Mouse (Mus musculus) forebrain, postnatal 0 days (tissue): Measurements from ENCODE around the gene Tmem159. TPM values are rescaled to one million over a fixed set of nuclear protein-coding genes. Genes with fewer than 3 reads are reported as not detected.

Source experiments
- ATAC-seq: fragments of 200-750 bp; cut with Nextera tagmentation; 2 replicates; pipeline ENCODE4 v1.8.0; 2017; ENCODE audit warnings: mild to moderate bottlenecking, moderate library complexity
- DNase-seq: peaks from one replicate; pipeline ENCODE4 v3.0.0-alpha.2; 2015
- H3K27ac ChIP-seq: fragments of 300-500 bp; sonication (generic); 2 replicates; pipeline ENCODE4 v1.5.1; 2014; ENCODE audit warnings: low read depth, mild to moderate bottlenecking, antibody characterized with exemption, low read length, moderate library complexity, mixed read lengths
- H3K27me3 ChIP-seq: fragments of 300-500 bp; sonication (generic); 2 replicates; pipeline ENCODE4 v1.6.1; 2014; ENCODE audit warnings: mild to moderate bottlenecking, low read length, mixed read lengths; ENCODE audit not compliant: insufficient read depth
- H3K36me3 ChIP-seq: fragments of 300-500 bp; sonication (generic); 2 replicates; pipeline ENCODE4 v1.6.1; 2014; ENCODE audit warnings: mild to moderate bottlenecking, moderate library complexity; ENCODE audit not compliant: insufficient read depth
- H3K4me1 ChIP-seq: fragments of 300-500 bp; sonication (generic); 2 replicates; pipeline ENCODE4 v1.6.1; 2014; ENCODE audit warnings: antibody characterized with exemption; ENCODE audit not compliant: insufficient read depth
- H3K4me2 ChIP-seq: fragments of 300-500 bp; sonication (generic); 2 replicates; pipeline ENCODE4 v1.6.1; 2014; ENCODE audit warnings: low read depth, mild to moderate bottlenecking, moderate library complexity
- H3K4me3 ChIP-seq: fragments of 300-500 bp; sonication (generic); 2 replicates; pipeline ENCODE4 v1.5.1; 2014; ENCODE audit warnings: low read depth, low read length, mixed read lengths
- H3K9ac ChIP-seq: fragments of 300-500 bp; sonication (generic); 2 replicates; pipeline ENCODE4 v1.6.1; 2014; ENCODE audit warnings: mild to moderate bottlenecking
- H3K9me3 ChIP-seq: fragments of 300-500 bp; sonication (generic); 2 replicates; pipeline ENCODE4 v1.6.1; 2016; ENCODE audit warnings: low read length
- CTCF ChIP-seq: sonication (generic); IDR thresholded peaks from 2 replicates; pipeline ENCODE4 v1.5.1; 2016; ENCODE audit warnings: antibody characterized with exemption, control low read depth, low read depth
- WGBS: fragments of 180-500 bp; shearing (Covaris S2); extraction: QIAGEN DNeasy Blood & Tissue Kit; methylation state at CpG from one replicate; pipeline ENCODE4 v1.1.7; 2014; 5-methylcytosine and 5-hydroxymethylcytosine counted together
- polyA plus RNA-seq: library from polyadenylated mRNA; unstranded; fragments of >200 nt; fragmentation: Nextera tagmentation; extraction: Ambion mirVana; gene quantifications from 2 replicates; pipeline ENCODE4 v1.2.1, GENCODE M21; 2015
- total RNA-seq: library from RNA; depleted of rRNA; stranded (reverse); fragments of >200 nt; gene quantifications from 2 replicates; pipeline ENCODE4 v1.2.3, GENCODE M21; 2014; rRNA removed

Gene Tmem159
- total RNA-seq (12.6 and 14.6 TPM in 2 replicates), polyA plus RNA-seq (12.2 and 17.4 TPM in 2 replicates)

DNA sequence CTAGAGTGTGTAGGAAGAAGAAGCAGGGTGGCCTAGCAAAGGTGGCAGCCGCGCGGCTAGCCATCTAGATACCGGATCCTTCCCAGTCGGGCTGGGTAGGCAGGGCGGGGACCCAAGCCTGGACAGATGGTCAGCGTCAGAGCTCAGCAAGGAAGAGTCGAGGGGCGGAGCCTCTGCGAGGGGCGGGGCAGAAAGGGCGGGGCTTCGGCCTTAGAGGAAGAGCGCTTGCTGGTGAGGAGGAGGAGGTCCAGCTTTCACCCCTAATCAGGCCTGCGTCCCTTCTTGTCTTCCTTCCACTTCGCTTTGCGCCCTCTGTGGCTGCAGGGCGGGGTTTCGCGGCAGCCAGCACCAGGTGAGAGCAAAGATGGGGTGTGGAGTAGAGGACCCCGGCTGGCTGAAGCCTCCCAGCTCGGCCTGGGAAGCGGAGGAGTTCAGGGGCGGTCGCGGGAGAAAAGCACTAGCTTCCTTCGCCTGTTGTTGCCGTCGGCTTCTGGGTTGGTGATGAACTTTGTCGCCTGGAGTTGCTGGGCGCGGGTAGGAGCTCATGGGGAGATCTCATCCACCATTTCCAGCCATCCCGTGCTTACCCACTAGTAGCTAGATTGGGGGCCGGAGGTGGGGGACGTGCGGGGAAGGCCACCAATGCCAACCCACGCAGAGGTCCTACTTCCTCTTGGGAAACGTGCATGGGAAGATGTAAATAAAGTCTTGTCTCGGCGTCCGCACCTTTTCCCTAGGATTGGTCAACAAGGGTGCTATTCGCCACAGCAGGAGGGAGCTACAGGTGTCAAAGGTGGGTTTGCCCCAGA, at the start of gene Tmem159:
Tmem159 (plus strand) TSS at position 190 of the 809 bp plus-strand sequence.
- no peaks in the 10 kb centered on the region for H3K9me3 ChIP-seq
- H3K36me3 ChIP-seq, result no peaks in the 10 kb centered on the region
- no peaks in the 10 kb centered on the region for H3K4me1 ChIP-seq
- DNase-seq (peak; percentile 10), ATAC-seq (peak; percentile 62)
- peak within 1 kb of the TSS; percentile 44 for H3K9ac ChIP-seq
- no peak within 1 kb of the TSS for H3K27ac ChIP-seq
- H3K27me3 ChIP-seq, result peaks cover 12% of the 10 kb centered on the region; the same call in 1 of the 2 replicates
- WGBS, result 2% methylated on average over 42 of the region's 42 CpGs
- TF ChIP-seq CTCF, result 0 out of 2 replicates have a peak, but pooled peaks have one; percentile 5
- peak within 1 kb of the TSS; percentile 66 for H3K4me2 ChIP-seq
- H3K4me3 ChIP-seq, result peak within 1 kb of the TSS; percentile 42

DNA sequence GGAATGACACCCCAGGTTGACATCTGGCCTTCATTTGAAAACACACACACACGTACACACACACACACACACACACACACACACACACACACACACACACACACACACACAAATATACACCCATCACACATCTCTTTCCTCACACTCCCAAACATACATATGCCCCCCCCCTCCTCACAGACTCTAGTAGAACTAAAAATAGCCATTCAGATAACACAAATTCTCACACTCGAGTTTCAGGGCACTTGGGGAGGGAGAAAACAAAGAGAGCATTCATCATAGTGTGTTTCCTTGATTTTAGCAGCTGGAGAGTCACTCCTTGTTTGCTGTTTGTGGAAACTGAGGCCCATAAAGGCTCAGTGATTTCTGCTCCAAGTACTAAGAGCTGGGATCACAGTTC, 48.1 kb upstream of the Tmem159 start:
- WGBS, result 37% methylated on average over 2 of the region's 2 CpGs
- Histone ChIP-seq H3K27me3 (no peaks in the 10 kb centered on the region), H3K4me3 (no peak overlapping the region), H3K36me3 (no peaks in the 10 kb centered on the region), H3K9me3 (no peaks in the 10 kb centered on the region), H3K4me2 (no peak overlapping the region), H3K4me1 (no peaks in the 10 kb centered on the region), H3K27ac (no peak overlapping the region), H3K9ac (no peak overlapping the region)
- no peak for ATAC-seq
- DNase-seq, result no peak
- TF ChIP-seq CTCF, result no peak

DNA sequence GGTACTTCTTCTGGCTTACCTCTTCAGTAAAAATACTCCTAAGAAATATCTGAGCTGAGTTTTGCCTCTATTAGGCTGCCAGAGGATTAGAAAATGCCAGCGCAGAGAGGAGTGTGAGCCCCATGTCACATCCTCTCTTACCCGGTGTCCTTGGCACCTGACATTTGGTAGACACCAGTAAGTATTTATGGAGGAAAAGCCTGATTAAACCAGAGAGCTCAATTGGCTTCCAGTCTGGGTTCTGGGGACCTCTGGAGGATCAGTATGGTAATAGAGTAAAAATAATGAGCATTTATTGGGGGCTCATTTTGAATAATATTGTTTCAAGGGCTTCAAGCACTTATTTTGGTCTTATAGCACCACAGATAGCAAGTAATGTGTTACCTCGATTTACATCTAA, 46.7 kb upstream of the Tmem159 start:
- Histone ChIP-seq H3K4me3 (no peak overlapping the region), H3K4me2 (no peak overlapping the region), H3K4me1 (no peaks in the 10 kb centered on the region), H3K27ac (no peak overlapping the region), H3K36me3 (no peaks in the 10 kb centered on the region), H3K9me3 (no peaks in the 10 kb centered on the region), H3K9ac (no peak overlapping the region), H3K27me3 (no peaks in the 10 kb centered on the region)
- ATAC-seq (no peak), DNase-seq (no peak)
- 0 out of 2 replicates have a peak, but pooled peaks have one; percentile 18 for TF ChIP-seq CTCF
- WGBS, result 87% methylated on average over 3 of the region's 3 CpGs

DNA sequence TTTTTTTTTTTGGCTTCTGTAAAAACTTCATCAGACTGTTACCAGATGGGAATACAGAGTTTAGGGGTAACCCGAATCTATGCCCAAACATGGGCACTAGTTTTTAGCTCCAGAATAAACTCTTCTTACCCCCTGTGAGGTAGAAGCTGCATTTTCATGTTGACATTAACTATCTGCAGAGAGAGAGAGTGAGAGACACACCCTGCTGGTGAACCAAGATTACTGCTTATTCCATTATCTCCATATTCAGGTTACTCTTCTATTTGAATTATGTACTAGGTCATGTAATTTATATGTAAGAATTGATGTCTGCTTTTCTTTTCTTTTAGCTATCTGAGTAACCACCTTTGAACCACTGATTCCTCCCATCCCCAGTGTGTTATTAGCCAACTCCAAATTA, 38.1 kb upstream of the Tmem159 start:
- Histone ChIP-seq H3K9me3 (no peaks in the 10 kb centered on the region), H3K27ac (no peak overlapping the region), H3K4me2 (no peak overlapping the region), H3K27me3 (no peaks in the 10 kb centered on the region), H3K36me3 (no peaks in the 10 kb centered on the region), H3K4me1 (no peaks in the 10 kb centered on the region), H3K9ac (no peak overlapping the region), H3K4me3 (no peak overlapping the region)
- no peak for ATAC-seq
- 91% methylated on average over 1 of the region's 1 CpGs for whole genome bisulfite sequencing
- peak; percentile 4; the same call in 1 of the 2 replicates for TF ChIP-seq CTCF
- no peak for DNase-seq

DNA sequence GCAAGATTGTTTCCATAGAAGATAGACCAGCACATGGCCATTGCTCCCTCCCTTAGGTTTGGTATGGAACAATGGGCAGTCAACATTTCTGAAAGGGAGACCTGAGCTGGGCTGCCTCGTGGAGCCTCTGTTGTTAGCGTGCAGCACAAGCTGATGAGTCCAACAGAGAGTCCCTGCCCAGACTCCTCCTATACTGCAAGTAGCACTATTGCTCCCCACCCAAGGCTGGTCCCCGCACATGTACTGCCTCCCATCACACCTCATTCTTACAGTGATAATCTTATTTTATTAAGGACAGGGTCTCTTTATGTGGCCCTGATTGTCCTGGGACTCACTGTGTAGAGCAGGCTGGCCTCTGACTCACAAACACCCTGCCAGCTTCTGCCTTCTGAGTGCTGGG, 34.0 kb upstream of the Tmem159 start:
- ATAC-seq, result no peak

DNA sequence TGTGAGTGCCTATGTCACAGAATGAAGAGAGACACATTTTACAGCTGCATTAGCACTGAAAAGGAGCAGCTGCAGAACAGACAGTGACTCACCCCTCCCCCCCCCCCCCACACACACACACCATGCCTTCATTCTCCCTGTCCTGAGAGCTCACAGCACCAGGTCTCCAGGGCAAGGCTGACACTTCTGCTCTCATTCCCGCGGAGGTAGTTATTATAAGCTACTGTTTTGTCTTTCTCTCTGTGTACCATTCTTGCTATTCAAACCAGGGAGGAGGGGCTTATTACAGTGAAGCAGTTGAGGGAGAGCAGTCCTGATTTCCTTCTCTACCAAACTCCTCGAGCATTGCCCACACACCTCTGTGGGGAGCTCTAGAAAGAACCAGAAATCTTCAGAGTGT, 33.0 kb upstream of the Tmem159 start:
- H3K27me3 ChIP-seq, result no peaks in the 10 kb centered on the region
- WGBS, result 23% methylated on average over 3 of the region's 3 CpGs
- H3K27ac ChIP-seq, result no peak overlapping the region
- no peak overlapping the region for H3K4me3 ChIP-seq
- H3K4me2 ChIP-seq, result no peak overlapping the region
- H3K9me3 ChIP-seq, result no peaks in the 10 kb centered on the region
- peak; percentile 27; the same call in 1 of the 2 replicates for ATAC-seq
- no peaks in the 10 kb centered on the region for H3K4me1 ChIP-seq
- no peak for DNase-seq
- TF ChIP-seq CTCF, result no peak
- no peak overlapping the region for H3K9ac ChIP-seq
- no peaks in the 10 kb centered on the region for H3K36me3 ChIP-seq

More for the DNA sequence above, 34.0 kb upstream of the Tmem159 start:
- Histone ChIP-seq H3K27ac (no peak overlapping the region), H3K36me3 (no peaks in the 10 kb centered on the region), H3K4me1 (no peaks in the 10 kb centered on the region), H3K4me2 (no peak overlapping the region), H3K27me3 (no peaks in the 10 kb centered on the region), H3K9ac (no peak overlapping the region), H3K9me3 (no peaks in the 10 kb centered on the region), H3K4me3 (no peak overlapping the region)
- 79% methylated on average over 3 of the region's 3 CpGs for WGBS
- DNase-seq, result no peak
- TF ChIP-seq CTCF, result no peak

DNA sequence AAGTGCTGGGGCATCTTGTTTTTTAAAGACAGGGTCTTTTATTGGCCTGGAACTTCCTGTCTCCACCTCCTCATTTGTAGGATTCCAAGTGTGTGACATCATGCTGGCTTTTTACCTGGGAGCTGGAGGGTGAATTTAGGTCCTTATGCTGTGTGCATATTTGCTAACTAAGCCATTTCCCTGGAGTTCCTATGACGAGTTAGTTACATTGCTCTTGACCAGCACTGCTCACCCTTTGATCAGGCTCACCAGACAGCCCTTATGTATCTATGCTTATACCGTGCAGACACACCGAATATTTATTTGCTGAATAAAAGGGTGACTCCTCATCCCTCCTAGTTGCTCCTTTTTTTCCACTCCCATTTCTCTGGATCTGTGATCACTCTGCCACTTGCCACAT, 22.0 kb upstream of the Tmem159 start:
- Histone ChIP-seq H3K9ac (no peak overlapping the region), H3K4me3 (no peak overlapping the region), H3K9me3 (no peaks in the 10 kb centered on the region), H3K27ac (no peak overlapping the region), H3K4me2 (no peak overlapping the region), H3K36me3 (no peaks in the 10 kb centered on the region), H3K27me3 (no peaks in the 10 kb centered on the region), H3K4me1 (no peaks in the 10 kb centered on the region)
- ATAC-seq (no peak), DNase-seq (no peak)
- WGBS, result 83% methylated on average over 3 of the region's 3 CpGs
- no peak for TF ChIP-seq CTCF
